Mouse (Mus musculus) heart, adult 2 months (tissue): ENCODE measurements at regions not wholly inside any gene's neighbourhood (a gene's known extent, or its start where the extent isn't known, plus 50 kb on each side); places are given as distances from the start of the nearest gene placed in this dataset.

Source experiments
- CTCF ChIP-seq: fragments of 200-600 bp; IDR thresholded peaks from 2 replicates; pipeline ENCODE4 v1.8.1; 2022; ENCODE audit warnings: antibody characterized with exemption, mild to moderate bottlenecking, moderate library complexity
- EP300 ChIP-seq: fragments of 200-500 bp; IDR thresholded peaks from 2 replicates; pipeline ENCODE4 v1.6.1; 2011; ENCODE audit warnings: low read depth, low read length, control low read depth; ENCODE audit not compliant: insufficient read depth
- POLR2A ChIP-seq: fragments of 200-500 bp; IDR thresholded peaks from 2 replicates; pipeline ENCODE4 v1.6.1; 2011; ENCODE audit warnings: mild to moderate bottlenecking, low read depth, low read length, control low read depth; ENCODE audit not compliant: insufficient read depth

DNA sequence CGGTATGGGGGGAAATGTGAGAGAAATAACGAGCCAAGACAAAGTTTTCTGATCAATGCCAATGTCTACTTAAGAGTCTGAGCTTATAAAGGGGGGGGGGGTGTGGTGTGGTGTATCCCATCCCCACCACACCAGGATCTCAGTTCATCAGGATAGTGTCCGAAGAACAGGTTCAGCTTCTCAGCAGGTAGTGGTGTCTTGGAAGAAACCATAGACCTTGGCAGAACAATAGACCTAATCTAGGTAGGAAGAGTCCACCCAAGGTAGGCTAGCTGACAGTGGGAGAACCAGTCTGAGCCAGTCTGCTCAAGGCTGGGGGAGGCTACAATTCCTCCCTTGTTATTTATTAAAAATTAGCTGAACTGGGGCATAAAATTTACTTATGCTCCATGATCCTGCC lies 245.5 kb upstream of the Fundc1 start:
- TF ChIP-seq EP300 (no peak), CTCF (no peak), POLR2A (no peak)
